Mouse (Mus musculus) kidney, adult 8-10 months (tissue): ENCODE measurements around the gene Nrap.

Source experiments
- DNase-seq, 2 experiments: peaks; one replicate each; pipeline ENCODE4 v3.0.0; 2022

The Nrap gene

DNA sequence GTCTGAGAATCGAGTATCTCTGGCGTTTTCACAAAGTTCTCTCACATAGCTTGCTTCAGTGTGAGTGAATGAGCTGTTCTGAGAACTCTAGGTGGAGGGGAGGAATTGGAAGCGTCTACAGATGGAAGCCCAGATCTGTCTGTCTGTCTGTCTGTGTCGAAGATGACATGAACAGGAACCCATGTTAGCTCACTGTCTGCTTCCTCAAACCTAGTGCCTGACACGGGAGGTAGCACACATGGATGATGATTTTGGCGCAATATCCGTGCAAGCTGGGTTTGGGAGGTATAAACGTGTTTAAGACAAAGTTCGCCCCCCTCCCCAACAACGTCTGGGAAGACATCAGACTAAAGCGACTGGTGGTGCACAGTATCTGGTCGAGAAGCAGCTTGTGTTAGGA, 6.4 kb upstream of the Nrap start:
- no peak for DNase-seq

DNA sequence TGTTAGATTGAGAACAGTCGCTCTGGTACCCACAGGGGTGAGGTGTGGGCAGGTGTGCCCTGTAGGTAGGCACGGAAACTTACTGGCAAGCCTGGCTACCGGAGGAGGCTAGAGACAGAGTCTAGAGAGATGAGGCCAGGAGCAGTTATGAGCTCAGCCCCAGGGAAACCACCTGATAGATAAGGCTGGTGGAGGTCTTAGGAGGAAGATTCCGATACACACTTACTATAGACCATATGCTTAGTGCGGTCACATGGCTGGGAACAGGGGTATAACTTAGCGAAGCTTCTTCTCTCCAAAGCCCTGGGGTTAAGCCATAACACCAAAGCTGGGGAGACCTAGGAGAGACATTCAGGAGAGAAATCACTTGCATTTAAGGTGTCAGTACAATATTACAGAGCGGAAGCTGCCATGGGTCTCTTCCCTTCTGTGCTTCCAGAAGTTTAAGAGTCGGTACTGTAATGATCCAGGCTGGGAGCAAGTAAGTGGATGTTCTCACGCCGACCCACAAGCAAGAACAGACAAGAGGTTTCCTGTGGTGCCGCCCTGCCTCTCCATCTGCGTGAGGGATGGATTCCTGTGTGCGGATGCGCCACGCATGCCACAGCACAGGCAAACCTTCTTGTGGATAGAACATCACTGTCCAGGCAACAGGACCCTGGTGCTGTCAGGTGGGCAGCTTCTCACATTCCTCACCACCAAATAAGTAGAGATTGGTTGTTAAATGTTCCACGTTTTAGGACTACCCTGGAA, 5.5 kb upstream of the Nrap start:
- no peak for DNase-seq

DNA sequence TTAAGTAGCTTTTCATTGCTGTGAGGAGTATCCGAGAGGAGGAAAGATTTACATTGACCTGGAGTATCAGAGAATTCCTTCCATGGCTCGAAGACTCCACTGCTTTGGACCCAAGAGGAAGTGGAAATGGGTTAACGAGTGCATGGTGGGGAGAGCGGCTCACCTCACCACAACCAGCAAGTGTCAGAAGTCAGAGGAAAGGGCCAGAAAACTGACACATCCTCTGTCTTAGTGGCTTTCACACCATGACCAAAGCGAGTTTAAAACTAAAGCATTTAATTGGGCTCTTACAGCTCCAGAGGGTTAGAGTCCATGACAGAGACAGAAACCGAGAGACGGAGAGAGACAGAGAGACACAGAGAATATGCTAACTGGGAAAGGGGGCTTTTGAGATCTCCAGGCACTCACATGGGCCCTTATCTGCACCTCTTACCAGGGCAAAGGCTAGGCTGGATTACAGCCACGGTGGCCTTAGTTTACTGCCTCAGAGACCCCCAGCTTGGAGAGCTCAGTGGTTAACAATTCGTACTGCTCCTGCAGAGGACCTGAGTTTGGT, 3.6 kb upstream of the Nrap start:
- DNase-seq: no peak

DNA sequence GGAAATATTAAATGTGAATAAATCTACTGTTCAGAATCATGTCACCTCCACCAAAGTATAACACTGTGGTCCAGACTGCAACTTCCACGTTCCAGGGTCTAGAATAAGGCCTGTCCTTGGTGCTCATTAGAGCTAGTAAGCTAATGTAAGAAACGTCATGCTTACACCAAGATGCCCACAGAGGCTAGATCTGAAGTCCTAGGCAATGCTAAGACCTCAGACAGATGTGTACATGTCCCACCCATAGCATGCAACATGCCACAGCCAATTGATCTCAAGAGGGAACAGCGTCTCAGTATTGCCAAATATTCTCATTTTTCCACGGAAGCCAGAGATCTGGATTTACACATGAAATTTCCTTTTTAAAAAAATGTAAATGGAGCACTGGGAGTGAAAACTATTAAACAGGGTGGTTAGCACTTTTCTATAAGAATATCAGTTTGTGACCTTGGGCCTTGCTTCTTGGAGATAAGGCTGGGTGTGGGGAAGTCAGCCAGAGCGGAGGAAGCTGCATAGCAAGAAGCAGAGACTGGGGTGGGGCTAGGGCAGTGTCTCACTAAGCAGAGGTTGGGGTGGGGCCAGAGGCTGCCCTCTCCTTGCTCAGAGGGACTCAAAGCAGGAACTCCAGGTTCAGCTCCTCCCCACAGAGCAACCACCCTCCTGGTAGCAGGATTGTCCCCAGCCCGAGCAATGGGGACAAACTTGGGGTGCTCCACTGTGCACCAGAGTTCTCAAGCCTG, 1.6 kb upstream of the Nrap start:
- DNase-seq: no peak

DNA sequence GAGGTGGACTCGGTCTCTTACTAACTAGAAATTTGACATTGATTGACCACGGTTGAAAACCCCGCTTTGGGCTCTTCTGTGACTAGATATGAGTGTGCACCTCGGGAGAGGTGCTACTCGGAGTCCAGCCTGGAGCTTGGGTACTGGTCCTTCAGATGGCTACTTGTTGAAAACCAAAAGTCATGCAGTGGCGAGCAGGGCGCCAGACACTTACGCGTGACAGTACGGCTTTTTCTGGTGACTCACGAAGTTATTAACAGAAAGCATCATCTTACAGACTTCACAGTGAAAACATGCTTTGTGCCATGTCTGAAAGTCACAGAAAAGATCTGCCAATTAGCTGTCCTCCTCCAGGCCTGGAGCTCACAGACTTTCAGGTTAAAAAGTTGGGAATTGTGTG, 661 bp downstream of the Nrap start:
- no peak for DNase-seq

DNA sequence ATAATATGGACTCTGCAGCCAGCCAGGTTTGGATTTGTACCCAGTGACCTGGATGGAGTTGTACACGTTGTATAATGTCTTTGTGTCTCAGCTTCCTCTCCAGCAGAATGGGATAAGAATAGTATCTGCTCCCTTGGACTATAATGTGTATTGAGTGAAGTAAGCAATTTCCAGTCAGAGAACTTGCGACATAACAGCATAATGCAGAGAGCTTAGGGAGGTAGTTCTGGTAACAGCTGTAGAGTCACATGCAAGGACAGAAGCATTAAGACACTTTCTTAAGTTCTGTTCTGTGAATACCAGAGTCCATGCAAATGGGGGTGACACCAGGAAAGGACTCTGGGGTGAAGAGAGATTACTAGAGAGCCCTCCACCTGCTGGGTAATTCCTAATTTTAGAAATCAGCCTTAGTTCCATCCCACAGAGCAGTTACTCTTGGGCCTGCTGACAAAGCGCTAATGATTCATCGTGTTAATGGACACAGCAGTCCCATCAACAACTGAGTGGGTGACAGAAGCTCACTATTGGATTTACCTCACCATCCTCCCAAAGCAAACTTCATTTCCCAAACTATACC, 2.0 kb downstream of the Nrap start:
- DNase-seq: no peak

DNA sequence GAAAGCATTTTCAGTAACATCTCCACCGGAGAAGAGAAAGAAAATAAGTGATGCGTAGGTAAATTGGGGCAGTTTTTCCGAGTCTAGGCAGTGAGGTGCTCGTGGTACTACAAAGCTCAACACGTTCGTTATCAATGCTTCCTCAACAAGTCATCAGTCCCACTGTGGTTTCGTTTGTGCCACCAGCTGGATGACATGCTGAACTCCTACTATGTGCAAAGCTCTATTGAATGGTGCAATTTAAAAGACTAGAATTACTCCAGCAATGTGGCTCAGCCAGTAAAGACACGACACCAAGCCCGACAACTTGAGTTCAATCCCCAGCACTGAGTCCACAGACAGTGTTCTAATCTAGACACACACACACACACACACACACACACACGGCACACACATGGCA, 3.7 kb downstream of the Nrap start:
- no peak for DNase-seq

DNA sequence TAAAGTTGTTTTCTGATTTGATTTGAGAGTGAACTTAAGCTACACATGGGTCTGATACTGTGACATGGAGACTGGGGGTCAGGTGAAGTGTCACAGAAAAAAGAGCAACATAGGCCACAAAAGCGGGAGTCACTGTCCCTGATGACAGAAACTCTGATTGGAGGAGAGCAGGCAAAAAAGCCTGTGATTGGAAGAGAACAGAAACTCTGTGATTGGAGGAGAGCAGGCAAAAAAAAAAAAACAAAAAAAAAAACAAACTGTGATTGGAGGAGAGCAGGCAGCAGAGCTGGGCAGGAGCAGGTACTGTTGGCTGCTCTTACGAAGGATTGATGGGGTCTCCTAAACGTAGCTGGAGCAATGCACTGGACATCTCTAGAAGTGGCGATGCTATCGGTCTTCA, 4.3 kb downstream of the Nrap start:
- no peak for DNase-seq

DNA sequence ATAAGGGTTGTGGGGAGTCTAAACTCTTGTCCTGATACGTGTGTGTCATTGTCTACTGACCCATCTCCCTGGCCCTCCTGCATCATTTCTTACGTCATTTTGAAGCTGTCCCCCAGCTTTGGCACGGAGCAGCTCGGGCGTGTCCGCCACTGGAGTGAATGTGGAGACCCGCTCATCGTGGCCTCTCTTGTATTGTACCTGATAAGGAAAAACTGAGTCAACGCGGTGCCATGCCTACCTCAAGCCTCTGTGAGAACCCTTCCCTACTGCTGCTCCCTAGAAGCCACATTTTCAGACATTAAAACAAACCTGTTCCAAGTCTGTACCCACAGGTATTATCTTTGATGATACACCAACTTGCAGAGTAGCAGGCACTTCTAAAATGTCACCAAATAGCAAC, 8.4 kb downstream of the Nrap start:
- no peak for DNase-seq

DNA sequence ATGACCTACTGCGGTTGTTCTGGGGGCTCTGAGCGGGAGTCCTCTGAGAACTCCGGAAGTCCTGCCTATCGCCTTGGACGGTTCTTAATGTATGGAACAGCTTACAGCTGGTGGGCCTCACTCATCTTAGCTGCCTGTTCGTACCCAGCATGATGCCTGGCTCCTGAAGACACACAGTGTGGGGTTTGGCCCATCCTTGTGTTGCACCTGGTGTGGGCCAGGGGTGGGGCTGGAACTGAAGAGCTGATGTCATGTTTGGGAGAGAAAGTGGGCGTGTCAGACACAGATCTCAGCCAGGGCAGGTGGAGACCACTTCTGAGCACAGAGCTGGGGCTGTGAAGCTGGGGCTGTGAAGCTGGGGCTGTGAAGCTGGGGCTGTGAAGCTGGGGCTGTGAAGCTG, 9.5 kb downstream of the Nrap start:
- DNase-seq: no peak

DNA sequence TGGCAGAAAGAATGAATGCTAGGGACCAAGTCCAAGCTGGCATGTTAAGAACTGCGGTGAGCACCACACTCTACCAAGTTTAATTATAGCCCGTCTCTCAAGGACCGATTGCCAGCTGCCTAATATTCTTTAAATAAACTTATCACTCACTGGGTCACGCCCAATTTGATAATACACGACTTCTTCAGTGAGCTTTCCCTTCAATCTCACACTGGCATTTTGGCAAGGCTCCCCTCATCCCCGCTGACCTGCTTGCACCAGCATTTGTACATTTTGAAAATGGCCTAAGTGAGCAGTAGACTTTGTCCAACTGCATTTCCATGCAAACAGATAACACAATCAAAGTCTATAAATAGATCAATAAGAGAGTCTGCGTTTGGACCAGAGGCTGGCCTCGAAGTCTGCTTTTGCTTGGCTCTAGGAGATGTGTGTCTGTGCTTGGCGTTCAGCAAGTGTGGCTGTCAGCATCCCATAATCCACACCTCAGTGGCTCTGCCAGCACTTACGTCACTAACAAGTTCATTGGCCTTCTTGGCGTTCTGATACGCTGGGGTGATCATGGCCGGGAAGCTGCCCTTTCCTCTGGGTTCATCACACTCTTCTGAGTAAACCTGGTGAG, 11.2 kb downstream of the Nrap start:
- no peak for DNase-seq

DNA sequence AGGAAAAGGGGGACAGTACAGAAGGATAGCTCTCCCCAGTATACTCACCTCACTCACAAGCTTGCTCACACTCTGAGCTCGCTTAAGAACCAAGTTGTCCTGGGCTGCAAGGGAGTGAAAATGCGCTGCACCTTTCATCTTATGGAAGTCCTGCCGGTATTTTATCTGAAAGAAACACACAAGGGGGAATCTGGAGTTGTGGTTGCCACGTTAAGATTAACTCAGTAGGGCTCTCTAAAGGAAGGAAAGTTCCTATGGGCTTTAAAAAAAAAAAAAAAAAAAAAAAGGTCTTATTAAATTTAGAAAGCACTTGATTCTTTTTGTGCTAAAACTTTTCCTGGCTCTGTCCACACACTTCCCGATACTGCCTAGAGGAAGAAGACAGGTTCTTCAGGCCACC, 11.8 kb downstream of the Nrap start:
- DNase-seq: no peak

DNA sequence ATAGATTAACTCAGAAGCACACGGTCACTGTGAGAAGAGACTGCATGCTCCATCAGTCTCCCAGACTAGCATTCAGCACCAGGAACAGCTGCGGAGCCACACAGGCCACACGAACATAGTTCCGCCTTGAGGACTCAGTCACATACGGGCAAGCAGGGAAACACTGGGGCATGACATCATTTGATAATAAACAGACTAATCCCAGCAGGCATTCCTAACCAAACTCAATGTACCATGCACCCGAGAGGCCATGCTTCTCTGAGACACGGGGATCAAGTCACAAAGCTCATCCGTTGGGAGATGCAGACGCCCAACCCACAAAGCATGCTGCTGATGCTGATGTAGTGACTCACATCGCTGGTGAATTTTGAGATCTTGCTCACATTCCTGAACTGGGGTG, 15.8 kb downstream of the Nrap start:
- no peak for DNase-seq

DNA sequence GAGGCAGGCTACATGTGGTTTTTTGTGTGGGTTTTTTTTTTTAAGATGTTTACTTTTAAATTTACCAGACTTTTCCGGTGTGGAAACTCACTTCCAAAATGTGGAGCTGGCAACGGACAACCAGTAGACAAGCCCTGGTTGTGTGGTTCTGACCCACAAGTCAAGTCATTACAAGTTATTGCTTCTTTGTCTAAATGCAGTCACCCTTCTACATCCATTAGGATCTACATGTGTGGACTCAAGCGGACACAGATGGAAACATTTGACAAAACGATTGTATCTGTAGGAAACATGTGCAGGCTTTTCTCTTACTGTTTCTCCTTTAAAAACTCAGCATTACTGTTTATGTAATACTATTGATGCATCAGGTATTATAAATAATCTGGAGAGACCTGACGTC, 16.6 kb downstream of the Nrap start:
- no peak for DNase-seq

DNA sequence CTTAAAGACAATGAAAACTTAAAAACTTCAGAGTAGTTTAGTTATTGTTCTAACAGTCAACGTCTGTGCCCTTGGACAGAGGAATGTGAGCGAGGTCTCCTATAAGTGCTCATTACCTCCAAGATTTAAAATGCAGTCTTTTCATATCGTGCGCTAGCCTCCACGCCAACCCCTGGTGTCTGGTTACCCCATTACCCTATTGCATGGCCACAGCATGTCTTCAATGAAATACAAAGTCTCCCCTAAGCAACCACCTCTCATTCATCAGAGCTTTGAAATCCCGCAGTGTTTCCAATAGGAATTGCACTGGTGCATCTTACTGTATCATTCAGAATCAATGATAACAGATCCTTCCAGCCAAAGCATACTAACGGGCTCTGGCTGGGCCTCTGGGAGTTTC, 17.6 kb downstream of the Nrap start:
- DNase-seq: no peak

DNA sequence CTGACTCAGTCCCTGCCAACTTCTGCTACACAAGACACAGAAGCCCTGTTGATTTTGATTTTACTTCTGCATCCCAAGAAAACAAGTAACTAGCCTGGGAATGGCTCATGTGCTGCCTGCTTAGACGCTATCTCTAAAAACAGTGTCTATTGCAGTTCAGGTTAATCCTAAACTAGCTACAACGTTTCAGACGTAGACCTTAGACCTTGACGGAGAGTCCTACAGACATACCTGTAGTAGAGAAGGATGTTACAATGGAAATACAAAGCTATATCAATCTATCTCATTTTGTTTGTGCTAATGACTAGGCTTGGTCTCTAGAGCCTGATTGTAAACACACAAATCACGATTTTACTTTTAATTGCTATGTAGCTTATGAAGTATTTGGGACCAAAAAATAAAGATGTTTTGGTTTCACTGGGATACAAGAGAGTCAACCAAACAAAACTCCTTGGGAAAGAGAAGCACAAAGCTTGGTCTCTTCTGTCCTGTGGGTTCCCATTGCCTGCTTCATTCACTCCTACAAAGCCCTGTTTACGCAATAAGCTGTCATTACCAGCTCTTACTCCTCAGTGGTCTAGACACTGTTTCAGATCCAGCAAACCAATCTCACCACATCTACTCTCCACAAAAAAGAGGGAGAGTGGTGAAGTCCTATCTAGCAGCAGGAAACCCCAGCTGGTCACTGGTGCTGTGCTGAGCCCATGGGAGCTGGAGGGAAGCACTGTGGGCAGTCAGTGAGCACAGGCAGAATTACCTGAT, 19.3 kb downstream of the Nrap start:
- no peak for DNase-seq

DNA sequence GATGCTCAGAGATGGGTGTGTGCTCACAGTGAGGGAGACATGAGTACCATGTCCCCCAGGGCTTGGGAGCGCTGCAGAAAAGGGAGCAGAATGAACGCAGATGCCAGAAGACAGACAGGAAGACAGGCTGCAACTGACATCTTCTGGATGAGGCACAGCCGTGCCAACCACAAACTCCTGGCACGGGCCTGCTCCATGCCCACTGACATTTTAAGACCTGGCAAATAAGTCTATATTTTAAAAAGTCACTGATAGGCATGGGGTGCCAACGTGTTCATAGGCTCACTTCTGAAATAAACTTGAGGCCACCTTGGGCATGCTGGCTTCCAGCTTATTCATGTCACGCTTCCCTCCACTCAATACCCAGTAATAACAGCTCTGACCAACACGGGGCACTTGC, 20.9 kb downstream of the Nrap start:
- DNase-seq: no peak

DNA sequence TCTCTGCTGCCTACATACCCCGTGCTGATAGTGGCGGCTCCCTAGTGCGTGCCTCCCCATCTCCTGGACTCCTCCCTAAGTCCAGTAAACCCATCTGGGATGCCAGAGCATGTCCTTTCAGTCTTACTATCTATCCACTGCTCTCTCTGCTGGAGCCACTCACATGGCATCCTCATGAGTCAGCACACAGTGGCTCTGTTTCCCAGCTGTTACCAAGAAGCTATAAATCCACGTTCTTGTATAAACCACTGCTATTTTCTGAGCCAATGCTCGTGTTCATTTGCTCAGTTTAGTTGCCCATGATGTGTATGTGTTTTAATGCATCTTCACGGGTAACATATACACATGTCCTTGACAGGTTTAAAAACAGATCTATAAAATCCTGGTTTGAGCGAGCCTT, 22.1 kb downstream of the Nrap start:
- no peak for DNase-seq

DNA sequence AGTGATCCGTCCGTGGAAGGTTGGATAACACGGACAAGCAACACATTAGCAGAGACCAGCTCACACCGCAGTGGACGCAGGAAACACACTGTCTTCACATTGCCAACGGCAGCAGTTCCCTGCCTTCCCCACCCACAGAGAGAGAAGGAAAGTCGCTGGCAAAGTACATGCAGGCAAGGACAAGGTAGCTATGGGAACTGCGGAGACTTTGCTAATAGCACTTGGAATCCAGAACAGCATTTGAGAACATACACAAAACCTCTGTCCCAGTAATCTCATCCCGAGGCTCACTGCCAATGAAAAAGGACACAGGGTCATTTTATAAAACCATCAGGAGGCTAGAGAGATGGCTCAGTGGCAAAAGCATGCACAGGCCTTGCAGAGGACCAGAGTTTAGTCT, 23.2 kb downstream of the Nrap start:
- no peak for DNase-seq

DNA sequence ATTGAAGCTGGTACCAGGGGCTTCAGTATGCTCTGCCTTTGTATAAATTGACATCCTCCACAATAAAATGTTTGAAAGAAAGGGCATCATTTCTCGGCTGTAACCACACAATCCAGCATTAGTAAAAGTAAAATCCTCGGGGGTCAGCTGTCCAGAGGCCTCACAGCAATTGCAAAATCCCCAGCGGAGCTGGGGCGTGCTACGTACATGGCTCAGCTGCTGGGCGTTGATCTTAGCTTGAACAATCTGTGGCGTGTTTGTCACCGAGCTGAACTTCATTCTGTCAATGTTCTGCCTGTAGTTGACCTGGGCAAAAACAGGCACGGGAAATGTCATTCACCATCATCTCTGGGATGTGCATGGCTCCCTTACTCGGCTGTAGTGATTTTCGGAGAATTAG, 23.7 kb downstream of the Nrap start:
- no peak for DNase-seq

DNA sequence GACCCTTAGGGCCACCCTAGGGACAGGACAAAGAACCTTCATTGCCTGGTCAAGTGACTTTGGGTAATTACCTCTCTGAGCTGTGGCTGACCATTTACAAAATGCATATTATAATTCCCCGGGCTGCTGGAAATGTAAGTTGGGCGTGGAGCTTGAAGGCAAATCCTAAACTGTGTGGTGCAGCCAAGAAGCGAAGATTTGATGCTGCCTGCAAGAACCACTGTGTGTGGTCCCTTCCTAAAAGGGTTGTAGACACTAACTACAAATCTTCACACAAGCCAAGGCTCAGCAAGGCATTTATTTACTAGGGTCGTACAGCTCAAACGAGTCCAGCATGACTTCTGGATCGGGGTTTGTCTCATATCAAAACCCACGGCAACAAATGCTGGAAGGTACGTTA, 25.3 kb downstream of the Nrap start:
- no peak for DNase-seq

DNA sequence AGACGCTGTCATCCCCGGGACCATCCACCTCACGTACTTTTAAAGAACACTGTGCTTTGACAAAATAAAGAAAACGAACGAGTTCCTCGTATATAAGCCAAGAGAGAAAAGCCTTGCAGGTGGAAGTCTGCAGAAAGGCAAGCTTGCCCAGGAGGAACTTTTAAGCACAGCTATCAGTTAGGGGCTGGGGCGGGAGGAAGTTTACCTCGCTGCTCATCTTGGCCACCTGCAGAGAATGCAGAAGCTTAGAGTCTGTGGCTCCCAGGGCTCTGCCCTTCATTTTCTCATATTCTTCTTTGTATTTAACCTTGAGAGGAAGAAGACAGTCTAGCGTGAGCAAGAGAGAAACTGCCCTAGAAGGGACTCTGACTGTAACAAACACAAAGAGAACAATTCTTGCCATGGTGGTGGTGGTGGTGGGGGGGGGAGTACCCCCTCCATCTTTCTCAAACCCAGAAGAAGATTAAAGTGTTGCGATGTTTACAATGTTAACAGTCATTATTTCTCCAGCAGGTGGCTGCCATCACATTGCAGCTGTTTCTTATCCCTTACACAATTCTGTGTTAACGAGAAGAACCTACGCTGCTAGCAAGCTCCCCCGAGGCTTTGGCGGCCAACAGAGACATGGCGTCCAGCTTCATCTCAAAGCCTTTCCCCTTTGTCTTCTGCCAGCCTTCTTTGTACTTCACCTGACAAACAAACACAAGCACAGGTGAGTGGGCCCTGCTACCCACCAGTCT, 25.9 kb downstream of the Nrap start:
- no peak for DNase-seq
